Mouse (Mus musculus) Patski (cell line): ENCODE results near the gene Qtrt2. TPM values are rescaled to one million over a fixed set of nuclear protein-coding genes. Genes with fewer than 3 reads are reported as not detected.

Source experiments
- ATAC-seq: fragments of 100-300 bp; one replicate; pipeline ENCODE4 v1.8.0; 2021
- CTCF ChIA-PET: fragments of 350-600 bp; sonication (Branson Sonifier 250); formaldehyde crosslinking; loops from one replicate; lab custom pipeline; 2022; ENCODE audit warnings: inconsistent platforms; lab: Charles Lee
- POLR2A ChIA-PET: fragments of 350-600 bp; sonication (Branson Sonifier 250); formaldehyde crosslinking; loops from one replicate; lab custom pipeline; 2022; ENCODE audit warnings: antibody characterized with exemption, inconsistent platforms; lab: Charles Lee
- DNase-seq: peaks from one replicate; pipeline ENCODE4 v3.0.0-alpha.2; 2011; ENCODE audit warnings: low read depth, low spot score
- H3K27me3 ChIP-seq: fragments of 371-371 bp; one replicate; pipeline ENCODE4 v1.5.1; 2021
- CTCF ChIP-seq: fragments of 100-300 bp; IDR thresholded peaks from one replicate; pipeline ENCODE4 v1.5.1; 2021
- in situ Hi-C: fragments of 300-500 bp; cut with MboI; formaldehyde crosslinking; loops from 3 replicates; pipeline ENCODE4 v1.11.1; 2018; ENCODE audit warnings: low pct_unique_long_range_greater_than_20kb, mixed read lengths
- polyA plus RNA-seq: library from polyadenylated mRNA; unstranded; gene quantifications from one replicate; pipeline ENCODE4 v1.2.3, GENCODE M21; 2021

The Qtrt2 gene
- polyA plus RNA-seq, 1 experiment from 2014 or later: 27.2 TPM

GRCm38 (mm10) chr16:43890747-43891336 is 35.8 kb downstream of the Qtrt2 start:
- no peak for DNase-seq
- in situ Hi-C loops: loop anchor here (5.0 kb wide), 1 partner anchor 166 kb away; no protein-coding TSS in a partner anchor
- TF ChIP-seq CTCF: no peak
- no peak for ATAC-seq
- ChIA-PET CTCF (interaction anchor here (1.7 kb wide), 1 partner anchor 18 kb away, joined by 4 read pairs; no protein-coding TSS in a partner anchor), POLR2A (interaction anchor here (0.7 kb wide), 1 partner anchor 177 kb away, joined by 5 read pairs; no protein-coding TSS in a partner anchor)
- no peaks in the 10 kb centered on the region for H3K27me3 ChIP-seq

GRCm38 (mm10) chr16:43890005-43890336 is 36.6 kb downstream of the Qtrt2 start:
- DNase-seq: no peak
- in situ Hi-C loops: loop anchor here (5.0 kb wide), 1 partner anchor 167 kb away; no protein-coding TSS in a partner anchor
- H3K27me3 ChIP-seq: no peaks in the 10 kb centered on the region
- ATAC-seq: peak; percentile 99
- POLR2A ChIA-PET: no interaction called here
- peak; percentile 61 for TF ChIP-seq CTCF
- CTCF ChIA-PET: interaction anchor here (1.2 to 2.2 kb wide), 4 partner anchors 12 to 26 kb away, joined by 3 to 8 read pairs (median 4); no protein-coding TSS in a partner anchor

- H3K27me3 ChIP-seq: no peaks in the 10 kb centered on the region
- ChIA-PET POLR2A (interaction anchor here (0.9 kb wide), 1 partner anchor 11 kb away, joined by 3 read pairs; no protein-coding TSS in a partner anchor), CTCF (interaction anchor here (0.7 to 2.2 kb wide), 6 partner anchors 12 to 42 kb away, joined by 3 to 8 read pairs (median 4); no protein-coding TSS in a partner anchor)
- ATAC-seq (peak; percentile 95), DNase-seq (peak; percentile 99)
- no peak for TF ChIP-seq CTCF
- in situ Hi-C loops: loop anchor here (5.0 kb wide), 1 partner anchor 168 kb away; no protein-coding TSS in a partner anchor
These were observed 37.2 kb downstream of the Qtrt2 start, which contains the start of gene Ccdc191 for GRCm38 (mm10) chr16:43889208-43890004. TSS of gene Ccdc191 (plus strand) at chr16:43889800.

- ATAC-seq (no peak), DNase-seq (no peak)
- no peak for TF ChIP-seq CTCF
- CTCF ChIA-PET: interaction anchor here (1.5 kb wide), 1 partner anchor 7 kb away, joined by 5 read pairs; no protein-coding TSS in a partner anchor
- POLR2A ChIA-PET: interaction anchor here (0.8 kb wide), 1 partner anchor 15 kb away, joined by 3 read pairs; no protein-coding TSS in a partner anchor
- in situ Hi-C loops: no loop called here
- no peaks in the 10 kb centered on the region for H3K27me3 ChIP-seq
These were observed 44.3 kb downstream of the Qtrt2 start for GRCm38 (mm10) chr16:43882329-43882728.

- in situ Hi-C loops: no loop called here
- POLR2A ChIA-PET: no interaction called here
- no peaks in the 10 kb centered on the region for H3K27me3 ChIP-seq
- no peak for TF ChIP-seq CTCF
- no peak for ATAC-seq
- no peak for DNase-seq
- CTCF ChIA-PET: no interaction called here
These were observed 45.0 kb downstream of the Qtrt2 start for GRCm38 (mm10) chr16:43881636-43882035.

GRCm38 (mm10) chr16:43879769-43880168 is 46.8 kb downstream of the Qtrt2 start:
- no peak for DNase-seq
- H3K27me3 ChIP-seq: no peaks in the 10 kb centered on the region
- TF ChIP-seq CTCF: no peak
- POLR2A ChIA-PET: no interaction called here
- CTCF ChIA-PET: no interaction called here
- in situ Hi-C loops: no loop called here
- no peak for ATAC-seq

GRCm38 (mm10) chr16:43871419-43871818 is 55.2 kb downstream of the Qtrt2 start:
- CTCF ChIA-PET: no interaction called here
- no peaks in the 10 kb centered on the region for H3K27me3 ChIP-seq
- DNase-seq (no peak), ATAC-seq (no peak)
- no peak for TF ChIP-seq CTCF
- POLR2A ChIA-PET: no interaction called here
- in situ Hi-C loops: no loop called here

- ATAC-seq: no peak
- no peak for TF ChIP-seq CTCF
- no peak for DNase-seq
- in situ Hi-C loops: no loop called here
- no peaks in the 10 kb centered on the region for H3K27me3 ChIP-seq
- POLR2A ChIA-PET: no interaction called here
- CTCF ChIA-PET: interaction anchor here (1.2 kb wide), 1 partner anchor 14 kb away, joined by 3 read pairs; no protein-coding TSS in a partner anchor
These were observed 56.8 kb downstream of the Qtrt2 start for GRCm38 (mm10) chr16:43869805-43870204.

GRCm38 (mm10) chr16:43860624-43861023 is 66.0 kb downstream of the Qtrt2 start:
- H3K27me3 ChIP-seq: no peaks in the 10 kb centered on the region
- POLR2A ChIA-PET: no interaction called here
- no peak for DNase-seq
- no peak for TF ChIP-seq CTCF
- no peak for ATAC-seq
- in situ Hi-C loops: no loop called here
- CTCF ChIA-PET: interaction anchor here (0.6 kb wide), 1 partner anchor 1072 kb away, joined by 3 read pairs; no protein-coding TSS in a partner anchor

GRCm38 (mm10) chr16:43858941-43859476 is 67.6 kb downstream of the Qtrt2 start:
- no peak for ATAC-seq
- in situ Hi-C loops: no loop called here
- POLR2A ChIA-PET: interaction anchor here (0.6 kb wide), 1 partner anchor 8 kb away, joined by 3 read pairs; no protein-coding TSS in a partner anchor
- no peak for DNase-seq
- TF ChIP-seq CTCF: no peak
- H3K27me3 ChIP-seq: peaks cover 8% of the 10 kb centered on the region
- CTCF ChIA-PET: no interaction called here
